Mouse (Mus musculus) CH12.LX (cell line): ENCODE results near the gene Slc36a3.

Experiments used
- CTCF ChIP-seq, 2 experiments: IDR thresholded peaks in 1 of 2; conservative IDR thresholded peaks in 1 of 2; 2 replicates each; pipeline ENCODE4 v1.5.1; 2011 to 2012; ENCODE audit warnings: low read depth in 2 of 2, low read length in 2 of 2, improper control_type of control experiment in 1 of 2, inconsistent platforms in 1 of 2, mild to moderate bottlenecking in 1 of 2, moderate library complexity in 1 of 2
- JUND ChIP-seq: conservative IDR thresholded peaks from 2 replicates; pipeline ENCODE4 v1.6.1; 2011; ENCODE audit warnings: low read depth, low read length, improper control_type of control experiment
- MAFK ChIP-seq: IDR thresholded peaks from 2 replicates; pipeline ENCODE4 v1.6.1; 2011; ENCODE audit warnings: low read length, improper control_type of control experiment; ENCODE audit not compliant: insufficient replicate concordance
- MAZ ChIP-seq: IDR thresholded peaks from 2 replicates; pipeline ENCODE4 v1.6.1; 2012; ENCODE audit warnings: low read depth, mild to moderate bottlenecking, inconsistent platforms, low read length, improper control_type of control experiment, moderate library complexity
- MEF2A ChIP-seq: IDR thresholded peaks from 2 replicates; pipeline ENCODE4 v1.6.1; 2014; ENCODE audit warnings: low read depth, mild to moderate bottlenecking, inconsistent platforms, low read length, improper control_type of control experiment, borderline replicate concordance
- MYC ChIP-seq: IDR thresholded peaks from 2 replicates; pipeline ENCODE4 v1.6.1; 2011; ENCODE audit warnings: low read depth, mild to moderate bottlenecking, improper control_type of control experiment, low read length
- POLR2A ChIP-seq: IDR thresholded peaks from 2 replicates; pipeline ENCODE4 v1.6.1; 2011; ENCODE audit warnings: low read depth, mild to moderate bottlenecking, improper control_type of control experiment, low read length
- RAD21 ChIP-seq: IDR thresholded peaks from 2 replicates; pipeline ENCODE4 v1.6.1; 2011; ENCODE audit warnings: low read depth, mild to moderate bottlenecking, low read length, improper control_type of control experiment, moderate library complexity
- USF1 ChIP-seq: IDR thresholded peaks from 2 replicates; pipeline ENCODE4 v1.6.1; 2014; ENCODE audit warnings: low read depth, mild to moderate bottlenecking, inconsistent platforms, low read length, improper control_type of control experiment
- ZC3H11A ChIP-seq: IDR thresholded peaks from 2 replicates; pipeline ENCODE4 v1.6.1; 2012; ENCODE audit warnings: low read depth, mild to moderate bottlenecking, inconsistent platforms, low read length, improper control_type of control experiment

DNA sequence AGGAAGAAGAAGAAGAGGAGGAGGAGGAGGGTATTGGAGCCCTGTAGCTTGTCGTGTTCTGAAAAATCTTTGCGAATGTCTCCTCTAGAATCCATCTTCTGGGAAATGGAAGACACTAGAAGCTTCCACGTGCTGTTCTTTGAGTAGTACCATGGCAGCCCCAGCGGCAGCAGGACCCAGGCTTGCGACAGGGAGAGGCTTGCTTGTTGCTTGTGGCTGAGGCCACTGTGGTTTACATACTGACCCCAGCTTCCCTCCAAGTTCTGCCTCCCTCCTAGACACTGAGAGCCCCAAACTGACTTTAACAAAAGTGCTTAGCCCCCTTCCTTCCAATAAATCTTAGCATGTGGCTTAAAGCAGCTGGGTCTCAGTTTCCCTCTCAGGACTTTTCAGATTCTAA lies 32.7 kb upstream of the Slc36a3 start:
- TF ChIP-seq MYC (no peak), USF1 (no peak), JUND (no peak), CTCF (conservative IDR thresholded peaks at IDR 0.05 in 1 of 2, IDR thresholded peaks at IDR 0.05 in 1 of 2; ENCODE audit: low read depth in 2 of 2, low read length in 2 of 2) (no peak), MAZ (no peak), ZC3H11A (no peak), POLR2A (no peak), MEF2A (no peak), MAFK (no peak), RAD21 (no peak)
